Mouse (Mus musculus): ENCODE data around the gene Mycbp2.

DNA sequence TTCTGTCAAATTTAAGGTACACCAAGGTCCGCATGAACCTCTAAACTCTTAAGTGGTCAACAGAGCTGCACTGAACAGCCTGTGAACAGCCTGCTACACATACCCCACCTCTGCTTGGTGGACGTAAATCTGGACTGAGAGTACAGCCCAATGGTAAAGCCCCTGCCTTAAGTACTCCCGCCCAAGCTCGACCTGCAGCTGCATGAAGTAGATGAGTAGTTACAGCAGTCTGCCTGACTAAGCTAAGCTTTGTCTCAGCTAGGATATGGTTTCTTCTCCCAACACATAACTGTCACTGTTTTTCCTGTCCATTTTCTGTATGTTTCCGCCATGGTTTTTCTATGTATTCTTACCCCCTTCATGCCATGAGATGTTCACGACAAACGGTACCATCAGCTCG is 250.8 kb downstream of the Mycbp2 start:
- TF ChIP-seq EP300 (IDR thresholded peaks at IDR 0.05) (no peak), CTCF (IDR thresholded peaks at IDR 0.05) (no peak)

Measured in lung, postnatal 0 days (tissue).